In the genomic region with DNA sequence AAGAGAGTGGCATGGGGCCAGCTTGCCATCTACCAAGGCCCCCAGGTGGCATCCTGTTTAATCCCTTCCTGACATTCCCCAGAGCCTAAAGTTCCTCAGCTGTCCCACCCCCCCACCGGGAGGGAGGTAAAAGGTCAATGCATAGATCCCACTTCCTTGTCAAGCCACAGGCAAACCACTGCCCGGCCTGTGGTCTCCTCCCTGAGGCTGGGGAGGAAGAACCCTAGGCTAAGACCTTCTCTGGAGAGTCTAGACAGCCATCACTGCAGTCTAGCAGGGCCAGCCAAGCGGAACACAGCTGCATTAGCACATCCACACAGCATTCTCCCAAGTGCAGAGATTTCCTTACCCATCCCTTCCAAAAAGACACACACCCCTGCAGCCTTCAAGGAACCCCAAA, we compare ENCODE assay signal across 20 mouse cellular contexts.
A peak's percentile ranks its signal among the peaks of the same experiment; 100 is the strongest.
DNase-seq lines count a peak whose midpoint lies in the region; ATAC-seq and TF ChIP-seq lines count a peak whose summit lies in the region.
"Had no signal": no experiment of that assay in that cellular context is flagged by ENCODE, and none has a peak within 500 bp of the region (broad histone marks: within the 10 kb centered on the region; RNA-seq: fewer than 3 reads in every experiment).

No protein-coding gene starts in this region.

- DNase-seq in forebrain, embryonic 10.5 days (ENCODE audit: extremely low spot score, low spot score): no peak
- DNase-seq in forebrain, postnatal 0 days: no peak
- peak; percentile 37 for DNase-seq in retina, embryonic 14.5 days (ENCODE audit: low spot score)
- no peak for DNase-seq in retina, postnatal 1 day
- peak; percentile 62 for DNase-seq in ZHBTc4 (ENCODE audit: low read depth, low spot score)
- no peak for DNase-seq in adipocyte (ENCODE audit: low spot score)
- no peak for DNase-seq in cerebellum, adult 18-20 months
- DNase-seq in ovary, postnatal 14 days (ENCODE audit: low spot score): no peak
- DNase-seq: adrenal gland, adult 8-10 months; cerebellum, adult 11-12 months; cerebellum, adult 9-11 months; cerebellum, postnatal 36 days; gastrocnemius, postnatal 36 days; heart, adult 18-20 months; heart, postnatal 14 days had no signal

- H3K4me2 ChIP-seq in forebrain, postnatal 0 days (ENCODE audit: low read depth): no peak overlapping the region
- H3K4me2 ChIP-seq: heart, embryonic 11.5 days; heart, embryonic 15.5 days; hindbrain, embryonic 14.5 days had no signal

- 50% methylated on average over 3 of the region's 3 CpGs for WGBS in forebrain, embryonic 10.5 days
- 52% methylated on average over 3 of the region's 3 CpGs for WGBS in forebrain, postnatal 0 days

- TF ChIP-seq CTCF in forebrain, postnatal 0 days (IDR thresholded peaks at IDR 0.05; ENCODE audit: low read depth): no peak

- H3K4me3 ChIP-seq in forebrain, embryonic 10.5 days: no peak overlapping the region
- no peak overlapping the region for H3K4me3 ChIP-seq in forebrain, postnatal 0 days (ENCODE audit: low read depth, low read length)
- H3K4me3 ChIP-seq: heart, embryonic 15.5 days had no signal

- H3K27me3 ChIP-seq in forebrain, embryonic 10.5 days (ENCODE audit: poor library complexity, severe bottlenecking): peaks cover 78% of the 10 kb centered on the region
- H3K27me3 ChIP-seq in forebrain, postnatal 0 days (ENCODE audit: insufficient read depth, low read length): peaks cover 19% of the 10 kb centered on the region

- ATAC-seq in forebrain, postnatal 0 days: no peak
- ATAC-seq: forebrain, embryonic 14.5 days; intestine, embryonic 16.5 days had no signal

- no peaks in the 10 kb centered on the region for H3K9me3 ChIP-seq in forebrain, embryonic 10.5 days
- H3K9me3 ChIP-seq in forebrain, postnatal 0 days (ENCODE audit: low read length): no peaks in the 10 kb centered on the region
- H3K9me3 ChIP-seq: heart, embryonic 15.5 days had no signal

- H3K36me3 ChIP-seq in forebrain, embryonic 10.5 days (replicated peaks): no peaks in the 10 kb centered on the region
- H3K36me3 ChIP-seq in forebrain, postnatal 0 days (ENCODE audit: insufficient read depth): no peaks in the 10 kb centered on the region
- H3K36me3 ChIP-seq: heart, embryonic 15.5 days had no signal

- H3K4me1 ChIP-seq in forebrain, embryonic 10.5 days: peaks cover 73% of the 10 kb centered on the region
- H3K4me1 ChIP-seq in forebrain, postnatal 0 days (ENCODE audit: insufficient read depth): no peaks in the 10 kb centered on the region

- H3K9ac ChIP-seq in forebrain, postnatal 0 days: no peak overlapping the region
- H3K9ac ChIP-seq: heart, embryonic 15.5 days; hindbrain, embryonic 14.5 days had no signal

- H3K27ac ChIP-seq in forebrain, embryonic 10.5 days: peak overlapping the region; percentile 66; the same call in 1 of the 2 replicates
- no peak overlapping the region for H3K27ac ChIP-seq in forebrain, postnatal 0 days (ENCODE audit: low read depth, low read length)
- H3K27ac ChIP-seq: heart, embryonic 15.5 days; hindbrain, embryonic 14.5 days had no signal

Comparison
In these comparisons a context has a peak if more than half of its experiments do, and no peak if none do; other contexts are left out.
1. DNase-seq: peak in retina, embryonic 14.5 days (single experiment) and ZHBTc4 (single experiment); none in forebrain, embryonic 10.5 days (single experiment), forebrain, postnatal 0 days (single experiment), retina, postnatal 1 day (single experiment), adipocyte (single experiment), cerebellum, adult 18-20 months (0 of 2) and ovary, postnatal 14 days (single experiment).